Mouse (Mus musculus) heart, postnatal 36 days (tissue): Measurements from ENCODE around the gene Ssbp2. TPM values are rescaled to one million over a fixed set of nuclear protein-coding genes. Genes with fewer than 3 reads are reported as not detected.

Experiments used
- DNase-seq, 2 experiments: peaks; one replicate each; pipeline ENCODE4 v3.0.0; 2021 to 2022
- intact Hi-C: fragments of 180-260 bp; cut with DNase I; formaldehyde crosslinking; loops from one replicate; pipeline ENCODE4 v1.15.1; 2025
- total RNA-seq, 2 experiments: library from RNA; stranded (reverse); gene quantifications; 2 replicates each; pipeline ENCODE4 v1.2.3; 2021

The Ssbp2 gene
- total RNA-seq, 2 experiments from 2014 or later: 43.7 TPM

DNA sequence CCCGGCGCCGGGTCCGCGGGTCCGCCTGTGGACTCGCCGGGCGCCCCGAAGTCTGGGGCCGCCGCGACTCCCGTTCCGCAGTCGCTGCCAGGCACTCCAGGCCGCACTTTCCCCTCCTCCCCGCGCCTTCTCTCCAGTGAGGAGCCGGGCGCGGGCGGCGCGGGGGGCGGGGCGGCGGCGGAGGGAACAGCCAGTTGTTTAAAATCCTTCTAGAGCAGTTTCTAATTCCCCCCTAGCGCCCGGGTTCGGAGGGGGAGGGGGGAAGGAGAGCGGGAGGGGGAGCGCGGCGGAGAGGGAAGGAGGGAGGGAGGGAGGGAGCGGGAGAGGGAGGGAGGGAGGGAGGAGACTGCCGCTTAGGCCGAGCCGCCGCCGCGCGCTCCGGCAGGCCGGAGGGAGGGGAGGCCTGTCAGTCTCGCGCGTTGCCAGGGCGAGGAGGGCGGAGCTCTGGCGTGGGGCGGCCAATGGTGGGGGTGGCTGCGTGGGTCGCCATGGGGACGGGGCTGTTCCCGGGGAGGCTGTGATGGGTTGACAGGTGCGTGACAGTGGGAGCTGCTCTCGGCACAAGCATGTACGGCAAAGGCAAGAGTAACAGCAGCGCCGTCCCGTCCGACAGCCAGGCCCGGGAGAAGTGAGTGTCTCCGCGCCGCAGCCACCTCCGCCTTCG lies 670 bp downstream of the Ssbp2 start:
- intact Hi-C loops: loop anchor here (1.0 to 5.0 kb wide), 4 partner anchors 89 to 533 kb away; no protein-coding TSS in a partner anchor
- peak; percentile 97 to 99 for DNase-seq

DNA sequence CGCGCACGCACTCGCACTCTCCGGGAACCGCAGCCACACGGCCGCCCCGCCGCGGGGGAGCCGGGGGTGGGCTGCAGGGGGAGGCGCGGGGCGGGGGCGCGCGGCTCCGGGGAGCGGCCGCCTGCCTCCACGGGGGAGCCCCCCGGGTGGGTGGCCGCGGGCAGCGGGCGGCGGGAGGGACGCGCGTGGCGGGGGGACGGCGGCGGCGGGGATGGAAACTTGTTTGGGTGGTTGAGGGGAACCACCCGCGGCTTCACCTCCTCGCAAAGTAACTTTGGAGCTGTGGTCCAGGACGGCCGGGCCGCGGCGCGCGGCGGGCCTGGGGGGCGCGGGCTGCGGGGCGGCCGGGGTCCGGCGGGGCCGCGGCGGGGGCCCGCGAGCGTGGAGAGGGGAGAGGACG lies 1.2 kb downstream of the Ssbp2 start:
- DNase-seq: no peak
- intact Hi-C loops: loop anchor here (5.0 kb wide), 2 partner anchors 294 to 534 kb away; no protein-coding TSS in a partner anchor

DNA sequence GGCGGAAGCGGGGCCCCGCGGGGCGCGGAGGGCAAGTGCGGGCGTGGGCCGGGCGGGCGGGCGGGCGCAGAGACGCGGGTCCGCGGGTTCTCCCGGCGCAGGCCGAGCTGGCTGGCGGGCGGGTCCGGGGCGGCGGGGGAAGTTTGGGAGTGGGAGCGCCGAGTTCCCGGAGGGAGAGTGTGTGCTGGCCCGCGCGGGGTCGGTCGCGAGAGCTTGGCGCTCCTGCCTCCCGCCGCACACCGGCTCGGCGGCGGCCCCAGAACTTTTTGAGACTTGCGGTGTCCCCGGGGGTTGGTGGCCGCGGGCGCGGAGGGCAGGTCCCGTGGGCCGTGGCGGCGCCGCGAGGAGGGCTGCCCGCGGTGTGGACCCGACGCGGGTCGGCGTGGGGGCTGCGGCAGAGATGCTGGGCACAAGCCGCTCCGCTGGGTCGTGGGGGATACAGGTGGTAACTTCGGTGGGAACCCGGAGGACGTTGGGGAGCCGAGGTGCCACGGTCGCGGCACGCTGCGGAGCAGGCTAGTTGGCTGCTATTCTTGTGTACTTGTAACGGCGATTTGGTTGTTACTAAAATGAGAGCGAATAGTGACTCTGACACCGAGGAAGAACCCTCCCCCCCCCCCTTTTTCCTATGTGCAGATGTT lies 1.7 kb downstream of the Ssbp2 start:
- intact Hi-C loops: loop anchor here (5.0 kb wide), 2 partner anchors 295 to 535 kb away; no protein-coding TSS in a partner anchor
- DNase-seq: peak; percentile 45 to 64

DNA sequence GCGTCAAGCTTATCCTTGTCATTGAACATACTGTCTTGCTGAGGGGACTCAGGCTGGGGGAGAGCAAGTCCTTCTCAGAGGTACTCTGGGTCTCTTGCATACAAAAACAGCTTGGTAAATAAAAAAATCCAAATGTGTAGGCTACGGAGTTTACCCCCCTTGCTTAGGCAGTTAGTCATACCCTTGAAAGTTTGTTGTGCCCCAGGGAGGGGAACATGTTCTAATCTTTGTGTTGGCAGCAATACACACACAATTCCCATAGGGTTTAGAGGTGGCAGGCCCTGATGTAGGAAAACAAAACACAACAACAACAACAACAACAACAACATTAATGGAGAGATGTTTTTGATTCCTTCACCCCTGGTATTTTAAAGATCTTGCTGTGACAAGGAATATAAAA lies 2.3 kb downstream of the Ssbp2 start:
- peak in 1 of 2 experiments; percentile 12 for DNase-seq
- intact Hi-C loops: loop anchor here (5.0 kb wide), 2 partner anchors 295 to 535 kb away; no protein-coding TSS in a partner anchor

DNA sequence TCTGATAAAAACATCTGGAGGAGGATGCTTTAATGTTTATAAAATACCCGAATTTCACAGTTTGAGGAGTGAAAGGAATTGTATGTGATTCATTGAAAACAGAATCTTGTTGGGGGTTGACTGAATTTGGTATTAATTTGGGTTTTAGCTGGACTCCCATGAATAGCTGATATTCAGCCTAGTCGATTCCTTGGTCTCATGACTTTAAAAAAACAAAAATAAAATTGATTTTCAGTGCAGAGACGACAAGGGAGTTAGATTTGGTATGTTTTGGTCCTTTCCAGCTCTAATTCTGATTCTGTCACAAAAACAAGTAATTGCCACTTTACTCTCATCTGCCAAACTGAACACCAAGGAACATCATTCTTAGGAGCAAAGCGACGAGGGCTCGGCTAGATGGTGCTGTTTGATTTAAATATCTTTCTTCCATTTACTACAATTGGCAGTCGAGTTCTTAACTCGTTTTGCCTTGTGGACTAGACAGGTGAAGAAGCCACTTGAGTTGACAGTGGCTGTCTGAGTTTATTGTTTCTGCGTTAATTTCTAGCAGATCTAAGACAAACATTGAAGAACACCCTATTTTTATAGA lies 2.9 kb downstream of the Ssbp2 start:
- intact Hi-C loops: loop anchor here (1.0 to 5.0 kb wide), 3 partner anchors 174 to 536 kb away; no protein-coding TSS in a partner anchor
- DNase-seq: peak in 1 of 2 experiments; percentile 18

DNA sequence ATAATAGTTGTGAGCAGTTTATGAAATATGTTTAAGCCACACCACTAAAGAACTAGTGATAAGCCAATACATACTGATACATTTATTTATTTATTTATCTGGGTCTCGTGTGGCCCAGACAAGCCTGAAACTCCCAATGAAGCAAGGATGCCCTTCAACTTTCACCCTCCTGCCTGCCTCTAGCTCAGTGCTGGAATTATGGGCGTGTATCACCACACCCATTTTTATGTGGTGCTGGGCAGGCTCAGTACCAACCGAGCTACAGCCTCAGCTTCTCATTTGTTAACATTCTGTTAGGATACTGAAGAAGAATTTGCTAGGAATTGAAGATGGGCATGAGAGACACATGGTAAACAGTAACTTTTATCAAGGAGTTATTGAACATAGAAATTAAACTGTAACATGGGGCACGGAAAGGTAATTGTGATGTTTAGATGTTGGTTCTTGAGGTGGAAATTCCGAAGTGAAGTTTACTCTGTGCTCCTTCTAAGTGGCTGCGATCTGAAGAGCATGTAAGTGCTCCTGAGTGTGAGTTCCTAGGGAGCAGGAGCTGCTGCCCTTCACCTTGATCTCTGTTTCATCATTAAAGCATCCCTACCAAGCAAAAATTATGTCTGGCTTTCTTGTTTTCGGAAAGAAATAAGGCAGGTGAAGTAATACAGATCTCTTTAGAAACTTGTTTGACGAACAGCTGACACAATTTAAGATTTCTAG lies 5.1 kb downstream of the Ssbp2 start:
- intact Hi-C loops: no loop called here
- DNase-seq: no peak

DNA sequence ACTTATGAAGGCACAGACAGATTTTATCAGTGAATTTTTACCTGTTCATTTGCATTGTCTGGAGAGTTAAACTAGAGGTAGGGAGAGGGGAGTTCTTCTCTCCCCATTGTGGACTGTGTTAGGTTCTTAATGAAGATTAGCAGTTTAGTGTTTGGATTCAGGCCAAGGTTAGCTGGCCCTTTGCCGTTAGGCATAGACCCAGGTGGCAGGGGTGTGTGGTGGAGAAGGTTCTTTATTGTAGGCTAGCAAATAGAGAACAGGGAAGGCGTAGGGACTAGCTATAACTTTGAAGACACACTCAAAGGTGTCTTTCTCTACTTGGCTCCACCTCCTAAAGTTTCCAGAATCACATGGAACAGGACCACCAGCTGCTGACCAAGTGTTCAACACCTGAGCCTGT lies 11.5 kb downstream of the Ssbp2 start:
- DNase-seq: peak; percentile 26 to 40
- intact Hi-C loops: no loop called here

DNA sequence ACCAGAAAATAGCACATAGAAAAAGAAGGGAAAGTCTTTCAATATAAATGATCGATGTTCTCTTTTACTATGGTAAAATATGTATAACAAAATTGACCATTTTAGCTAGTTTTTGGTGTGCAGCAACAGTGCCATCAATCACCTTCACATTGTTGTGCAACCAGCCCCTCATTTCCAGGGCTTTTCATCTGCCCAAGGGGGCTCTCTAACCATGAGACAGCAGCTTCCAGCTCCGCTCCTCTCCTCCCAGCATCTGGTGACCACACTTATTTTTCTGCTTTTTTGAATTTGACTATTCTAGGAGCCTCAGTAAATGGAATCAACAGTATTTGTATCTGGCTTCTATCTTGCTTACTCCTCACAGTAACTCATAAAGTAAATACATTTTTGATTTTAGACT lies 11.9 kb downstream of the Ssbp2 start:
- DNase-seq: no peak
- intact Hi-C loops: no loop called here

DNA sequence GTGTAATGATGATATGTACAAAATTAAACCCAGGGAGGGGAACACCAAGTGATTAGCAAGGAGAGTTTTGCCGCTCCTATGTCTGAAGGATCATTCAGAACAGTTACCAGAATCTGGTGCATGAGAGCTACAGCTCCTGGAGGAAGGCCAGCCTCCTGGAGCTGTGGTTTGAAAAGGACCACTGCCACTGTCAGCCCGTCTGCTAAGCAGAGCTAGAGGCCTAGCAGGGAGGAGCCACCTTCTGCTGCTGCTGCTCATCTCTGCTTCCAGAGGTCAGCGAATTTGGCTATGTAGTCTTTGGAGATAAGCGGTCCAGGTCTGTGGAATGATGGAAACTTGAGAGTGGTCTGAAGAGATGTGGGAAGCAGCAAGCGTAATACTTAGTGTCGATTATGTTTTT lies 13.4 kb downstream of the Ssbp2 start:
- intact Hi-C loops: no loop called here
- peak in 1 of 2 experiments; percentile 16 for DNase-seq

DNA sequence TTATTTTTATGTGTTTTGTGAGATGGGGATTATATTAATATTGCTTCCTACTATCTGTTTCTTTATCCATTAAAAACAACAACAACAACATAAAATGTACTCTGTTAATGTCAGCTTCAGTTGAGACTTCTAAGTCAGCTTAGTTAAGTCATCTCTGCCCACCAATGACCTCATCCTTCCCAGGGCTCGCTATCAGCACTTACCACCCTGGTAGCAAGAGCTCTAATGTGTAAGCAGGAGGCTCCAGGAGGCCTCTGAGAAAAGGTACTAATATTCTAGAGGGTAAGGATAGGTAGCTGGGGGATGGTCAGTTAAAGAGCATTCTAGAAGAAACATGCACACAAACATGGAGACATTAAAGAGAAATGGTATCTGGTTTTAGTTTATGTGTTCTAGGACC lies 13.9 kb downstream of the Ssbp2 start:
- DNase-seq: no peak
- intact Hi-C loops: no loop called here

DNA sequence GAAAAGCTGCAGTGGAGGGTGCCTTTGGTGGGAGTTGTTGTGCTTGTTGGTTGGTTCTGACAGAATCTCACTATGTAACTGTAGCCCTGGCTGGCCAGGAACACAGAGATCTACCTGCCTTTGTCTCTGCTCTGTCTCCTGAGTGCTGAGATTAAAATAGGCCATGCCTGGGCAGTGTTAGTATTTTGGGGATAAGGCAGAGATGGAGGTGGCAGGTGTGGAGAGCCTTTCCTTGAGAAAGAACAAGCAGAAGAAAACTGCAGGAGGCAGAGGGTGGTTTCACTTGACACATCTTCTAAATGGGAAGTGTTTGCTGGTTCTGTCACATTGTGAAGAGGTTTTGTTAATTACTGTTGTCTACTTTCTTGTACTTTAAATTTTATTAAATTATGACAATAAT lies 15.8 kb downstream of the Ssbp2 start:
- intact Hi-C loops: no loop called here
- no peak for DNase-seq

DNA sequence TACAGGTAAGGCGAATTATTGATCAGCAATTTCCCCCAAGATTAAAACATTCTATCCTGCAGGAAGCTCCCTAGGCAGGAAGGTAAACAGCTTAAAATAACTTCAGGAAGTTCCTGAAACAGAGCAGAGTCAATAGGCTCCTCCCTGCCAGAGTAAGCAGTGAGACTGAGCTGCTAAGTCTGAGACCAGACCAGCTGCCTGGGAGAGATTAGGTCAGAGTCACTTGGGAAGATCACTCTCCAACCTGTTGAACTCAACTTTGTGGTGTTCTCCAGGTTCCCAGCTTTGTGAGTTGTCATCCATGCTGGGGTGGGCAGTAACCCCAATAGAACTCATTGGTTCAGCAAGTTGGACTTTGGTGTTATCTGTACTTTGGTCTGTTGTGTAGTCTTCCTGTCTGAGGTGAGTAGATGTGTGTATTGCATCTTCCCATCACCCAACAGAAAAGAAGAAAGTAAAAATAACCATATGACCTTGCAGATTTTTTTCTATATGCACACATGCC lies 16.6 kb downstream of the Ssbp2 start:
- intact Hi-C loops: no loop called here
- no peak for DNase-seq

DNA sequence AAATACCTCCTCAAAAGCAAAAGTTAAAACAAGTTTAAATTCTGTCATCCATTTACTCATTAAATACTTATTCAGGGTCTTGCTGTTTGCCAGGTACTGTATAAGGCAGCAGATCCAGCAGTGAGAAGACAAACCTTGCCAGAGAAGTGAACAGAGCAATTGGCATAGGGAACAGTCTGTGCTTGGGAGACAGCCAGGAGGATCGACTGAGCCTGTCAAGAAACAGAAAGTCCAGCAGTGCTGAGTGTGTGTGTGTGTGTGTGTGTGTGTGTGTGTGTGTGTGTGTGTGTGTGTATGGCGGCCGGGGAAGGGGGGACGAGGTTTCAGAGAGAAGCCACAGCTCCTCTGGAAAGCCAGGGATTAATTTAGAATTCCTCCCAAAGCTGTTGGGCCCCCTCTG lies 17.9 kb downstream of the Ssbp2 start:
- intact Hi-C loops: no loop called here
- DNase-seq: peak; percentile 54

DNA sequence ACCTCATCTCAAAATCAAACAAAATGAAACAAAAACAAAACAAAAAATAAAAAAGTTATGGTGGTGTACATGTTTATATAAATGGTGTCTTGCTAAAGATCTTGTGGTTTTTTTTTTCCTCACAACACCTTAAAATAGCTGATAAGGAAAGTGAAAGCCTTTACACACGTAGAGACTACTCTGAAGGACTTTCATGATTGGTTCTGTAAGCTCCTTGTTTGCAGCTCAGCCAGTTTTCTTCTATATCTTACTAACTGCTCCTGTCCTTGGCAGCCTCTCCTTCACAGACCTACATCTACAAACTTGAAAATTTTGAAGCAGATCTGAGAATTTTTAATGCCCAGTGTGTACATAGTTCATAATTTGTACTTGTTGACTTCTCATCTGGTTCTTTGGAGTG lies 24.2 kb downstream of the Ssbp2 start:
- intact Hi-C loops: no loop called here
- no peak for DNase-seq

DNA sequence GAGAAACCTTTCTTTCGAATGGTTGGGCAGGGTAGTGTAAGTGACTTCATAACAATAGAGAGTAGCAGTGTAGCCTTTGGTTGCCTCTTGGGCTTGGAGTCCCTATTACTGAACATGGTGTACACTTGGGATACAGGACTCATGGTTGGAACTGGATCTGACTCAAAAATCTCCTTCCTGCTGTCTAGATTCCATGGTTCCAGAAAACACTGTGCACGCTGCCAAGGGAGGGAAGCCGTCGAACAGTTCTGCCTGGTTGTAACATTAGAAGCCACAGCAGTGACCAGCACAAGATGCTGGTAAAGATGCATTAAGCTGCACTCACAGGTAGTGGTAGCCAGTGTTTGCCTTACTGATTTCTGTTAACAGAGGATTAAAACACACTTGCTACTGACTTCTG lies 32.0 kb downstream of the Ssbp2 start:
- intact Hi-C loops: no loop called here
- no peak for DNase-seq

DNA sequence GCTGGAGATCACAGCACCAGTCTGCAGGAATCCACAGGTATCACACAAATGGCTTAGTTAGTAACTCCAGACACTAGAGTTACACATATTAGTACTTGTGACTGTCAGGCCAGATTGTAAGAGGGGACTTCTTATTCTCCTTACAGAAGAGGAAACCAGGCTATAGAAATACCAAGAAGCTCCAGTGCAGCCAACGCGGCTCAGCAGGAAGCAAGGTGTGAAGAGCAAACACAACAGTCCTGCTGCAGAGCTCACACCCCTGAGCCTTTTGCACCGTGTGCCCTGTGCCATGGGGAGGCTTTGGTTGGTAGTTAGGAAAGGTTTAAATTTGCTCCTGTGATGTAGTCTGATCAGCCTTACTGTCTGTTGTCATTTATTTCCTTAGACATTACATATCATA lies 37.0 kb downstream of the Ssbp2 start:
- no peak for DNase-seq
- intact Hi-C loops: no loop called here

DNA sequence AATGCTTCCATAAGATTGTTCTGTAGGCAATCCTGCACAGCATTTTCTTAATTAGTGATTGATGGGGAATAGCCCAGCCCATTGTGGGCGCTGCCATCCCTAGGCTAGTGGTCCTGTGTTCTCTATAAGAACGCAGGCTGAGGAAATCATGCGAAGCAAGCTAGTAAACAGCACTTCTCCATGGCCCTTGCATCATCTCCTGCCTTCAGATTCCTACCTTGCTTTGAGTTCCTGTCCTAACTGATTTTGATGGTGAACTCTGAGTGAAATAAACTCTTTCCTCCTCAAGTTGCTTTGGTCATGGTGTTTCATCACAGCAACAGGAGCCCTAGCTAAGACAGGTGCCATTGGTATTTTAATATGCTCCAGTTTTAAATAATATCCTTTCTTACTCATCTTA lies 41.7 kb downstream of the Ssbp2 start:
- DNase-seq: no peak
- intact Hi-C loops: no loop called here

DNA sequence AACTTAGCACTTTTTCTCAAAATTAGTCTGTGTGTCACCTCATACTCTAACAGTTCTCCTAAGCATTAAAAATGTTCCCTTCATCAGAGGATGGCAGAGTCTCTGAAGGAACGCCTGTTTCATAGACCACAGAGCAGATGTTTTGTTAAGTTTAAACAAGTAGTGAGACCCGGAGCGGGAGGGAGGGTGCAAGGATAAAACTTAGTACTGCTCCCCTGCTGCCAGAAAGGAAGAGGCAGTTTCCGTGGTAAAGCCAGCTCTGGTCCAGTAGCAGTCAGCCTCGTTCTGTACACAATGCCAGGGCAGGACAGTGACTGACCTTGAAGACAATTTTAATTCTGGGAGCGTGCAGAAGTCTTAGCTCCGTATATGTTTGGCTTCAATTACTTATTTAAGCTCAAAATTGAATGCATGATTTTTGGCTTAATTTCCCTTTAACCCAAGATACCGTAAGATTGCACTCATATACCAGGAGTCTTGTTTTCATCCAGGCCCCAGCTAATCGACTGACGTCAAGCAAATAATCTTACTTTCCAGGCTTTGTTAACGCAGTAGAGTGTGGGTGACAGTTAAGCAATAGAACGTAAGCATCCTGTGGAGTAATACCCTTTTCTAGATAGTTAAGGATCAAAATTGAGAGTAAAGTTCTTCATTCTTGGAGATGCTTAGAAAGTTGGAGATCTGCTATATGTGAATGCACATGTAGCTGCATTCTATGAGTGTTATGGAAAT lies 42.7 kb downstream of the Ssbp2 start:
- no peak for DNase-seq
- intact Hi-C loops: no loop called here

DNA sequence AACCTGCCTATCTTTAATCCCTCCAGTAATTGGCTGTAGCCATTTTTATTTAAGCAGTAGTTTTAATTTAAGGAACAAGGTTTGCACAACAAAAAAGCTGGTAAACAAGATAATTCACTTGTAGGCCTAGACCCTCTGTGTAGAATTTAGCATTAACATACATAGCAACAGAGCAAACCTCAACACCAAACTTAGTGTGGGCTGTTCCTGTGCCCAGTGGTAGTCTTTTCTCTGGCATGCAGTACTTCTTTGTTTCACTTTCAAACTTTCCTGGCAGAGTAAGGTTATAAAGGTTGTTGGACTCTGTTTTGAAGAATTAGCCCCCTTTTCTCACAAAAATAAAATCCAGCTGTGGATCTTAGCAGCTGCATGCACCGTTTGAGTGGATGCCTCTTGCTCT lies 48.9 kb downstream of the Ssbp2 start:
- intact Hi-C loops: no loop called here
- no peak for DNase-seq

DNA sequence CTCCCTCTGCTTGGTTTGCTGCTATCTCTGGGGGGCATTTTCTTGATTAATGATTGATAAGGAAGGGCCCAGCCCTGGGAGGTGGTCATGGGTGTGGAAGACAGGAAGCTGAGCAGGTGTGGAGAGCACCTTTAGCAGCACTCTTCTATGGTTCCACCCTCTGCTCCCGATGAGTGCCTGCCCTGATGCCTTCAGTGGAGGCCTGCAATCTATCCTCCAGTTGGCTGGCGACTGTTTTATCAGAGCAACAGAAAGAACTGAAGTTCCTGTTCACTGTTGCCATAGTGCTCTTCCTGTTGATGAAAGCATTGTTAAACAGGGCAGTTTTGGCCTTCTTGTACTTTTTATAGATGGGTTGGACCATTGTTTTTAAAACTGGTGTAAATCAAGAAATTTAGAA lies 49.4 kb downstream of the Ssbp2 start:
- DNase-seq: no peak
- intact Hi-C loops: no loop called here
